Mouse (Mus musculus) limb, embryonic 14.5 days (tissue): ENCODE measurements around the gene Yipf7. TPM values are rescaled to one million over a fixed set of nuclear protein-coding genes. Genes with fewer than 3 reads are reported as not detected.

Experiments used
- ATAC-seq: fragments of 200-750 bp; cut with Nextera tagmentation; 2 replicates; pipeline ENCODE4 v1.8.0; 2017; ENCODE audit warnings: low read depth, moderate number of reproducible peaks, moderate TSS enrichment; ENCODE audit not compliant: low FRiP score
- DNase-seq: peaks from one replicate; pipeline ENCODE4 v3.0.0-alpha.2; 2015; ENCODE audit warnings: low spot score
- H3K27ac ChIP-seq: fragments of 300-500 bp; sonication (generic); replicated peaks from 2 replicates; pipeline ENCODE4 v1.5.1; 2014; ENCODE audit warnings: low read depth, mild to moderate bottlenecking, low read length, moderate library complexity, mixed read lengths
- H3K27me3 ChIP-seq: fragments of 300-500 bp; sonication (generic); 2 replicates; pipeline ENCODE4 v1.6.1; 2014; ENCODE audit warnings: low read length, mixed read lengths; ENCODE audit not compliant: control insufficient read depth, insufficient read depth
- H3K36me3 ChIP-seq: fragments of 300-500 bp; sonication (generic); 2 replicates; pipeline ENCODE4 v1.6.1; 2014; ENCODE audit warnings: mild to moderate bottlenecking, low read length, moderate library complexity, mixed read lengths; ENCODE audit not compliant: control insufficient read depth, insufficient read depth
- H3K4me1 ChIP-seq: fragments of 300-500 bp; sonication (generic); 2 replicates; pipeline ENCODE4 v1.6.1; 2014; ENCODE audit warnings: antibody characterized with exemption, low read length, mixed read lengths; ENCODE audit not compliant: control insufficient read depth, insufficient read depth
- H3K4me2 ChIP-seq: fragments of 300-500 bp; sonication (generic); replicated peaks from 2 replicates; pipeline ENCODE4 v1.6.1; 2014; ENCODE audit warnings: low read depth, mild to moderate bottlenecking, low read length, moderate library complexity; ENCODE audit not compliant: severe bottlenecking
- H3K4me3 ChIP-seq: fragments of 300-500 bp; sonication (generic); replicated peaks from 2 replicates; pipeline ENCODE4 v1.5.1; 2014; ENCODE audit warnings: low read length
- H3K9ac ChIP-seq: fragments of 300-500 bp; sonication (generic); 2 replicates; pipeline ENCODE4 v1.6.1; 2014; ENCODE audit warnings: mild to moderate bottlenecking, low read depth, low read length, moderate library complexity; ENCODE audit not compliant: severe bottlenecking
- H3K9me3 ChIP-seq: fragments of 300-500 bp; sonication (generic); 2 replicates; pipeline ENCODE4 v1.6.1; 2016; ENCODE audit warnings: low read length; ENCODE audit not compliant: control insufficient read depth
- POLR2A ChIP-seq: fragments of 200-500 bp; IDR thresholded peaks from 2 replicates; pipeline ENCODE4 v1.8.0; 2012; ENCODE audit warnings: inconsistent platforms, mild to moderate bottlenecking, moderate library complexity, borderline replicate concordance; ENCODE audit not compliant: insufficient read depth, insufficient read length; ENCODE audit errors: extremely low read depth
- WGBS: fragments of 180-500 bp; shearing (Covaris S2); extraction: QIAGEN DNeasy Blood & Tissue Kit; methylation state at CpG from one replicate; pipeline ENCODE4 v1.1.7; 2014; 5-methylcytosine and 5-hydroxymethylcytosine counted together
- polyA plus RNA-seq, 2 experiments: library from polyadenylated mRNA; depleted of rRNA in 1 of 2; stranded (reverse) in 1 of 2; unstranded in 1 of 2; fragments of >200 nt; fragmentation: Nextera tagmentation in 1 of 2; extraction: Ambion mirVana in 1 of 2; gene quantifications; 2 replicates each; pipeline versions ENCODE4 v1.2.1 to v1.2.3; 2012 to 2014

Yipf7 gene
- polyA plus RNA-seq (2012; rRNA removed) (0.42 and 0.82 TPM in 2 replicates), polyA plus RNA-seq (2014; fragmentation: Nextera tagmentation; extraction: Ambion mirVana) (0.40 and 0.74 TPM in 2 replicates)

DNA sequence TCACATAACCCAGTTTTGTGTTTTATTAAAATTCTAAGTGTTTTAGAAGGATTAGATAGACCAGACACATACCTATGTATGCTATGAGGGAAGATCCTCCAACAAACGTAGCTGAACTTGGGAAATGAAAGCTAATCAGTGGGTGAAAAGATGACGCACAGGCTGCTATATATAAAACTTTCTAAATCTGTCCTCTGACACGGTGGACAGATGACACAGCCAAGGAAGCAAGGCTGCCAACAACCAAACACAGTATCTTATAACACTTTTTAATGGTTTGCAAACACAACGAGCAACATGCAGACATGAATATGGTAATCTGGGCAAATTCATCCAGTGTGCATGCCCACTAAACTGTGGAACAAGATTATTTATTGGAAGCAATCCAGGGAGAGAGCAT is at the start of gene Yipf7:
Gene Yipf7 (minus strand): TSS at position 160 of the 400 bp plus-strand sequence.
- Histone ChIP-seq H3K27ac (no peak within 1 kb of the TSS), H3K4me3 (no peak within 1 kb of the TSS), H3K4me2 (no peak within 1 kb of the TSS), H3K9me3 (no peaks in the 10 kb centered on the region), H3K4me1 (no peaks in the 10 kb centered on the region), H3K36me3 (no peaks in the 10 kb centered on the region), H3K9ac (no peak within 1 kb of the TSS), H3K27me3 (no peaks in the 10 kb centered on the region)
- DNase-seq (no peak), ATAC-seq (no peak)
- no peak for TF ChIP-seq POLR2A
- 68% methylated on average over 4 of the region's 4 CpGs for WGBS

DNA sequence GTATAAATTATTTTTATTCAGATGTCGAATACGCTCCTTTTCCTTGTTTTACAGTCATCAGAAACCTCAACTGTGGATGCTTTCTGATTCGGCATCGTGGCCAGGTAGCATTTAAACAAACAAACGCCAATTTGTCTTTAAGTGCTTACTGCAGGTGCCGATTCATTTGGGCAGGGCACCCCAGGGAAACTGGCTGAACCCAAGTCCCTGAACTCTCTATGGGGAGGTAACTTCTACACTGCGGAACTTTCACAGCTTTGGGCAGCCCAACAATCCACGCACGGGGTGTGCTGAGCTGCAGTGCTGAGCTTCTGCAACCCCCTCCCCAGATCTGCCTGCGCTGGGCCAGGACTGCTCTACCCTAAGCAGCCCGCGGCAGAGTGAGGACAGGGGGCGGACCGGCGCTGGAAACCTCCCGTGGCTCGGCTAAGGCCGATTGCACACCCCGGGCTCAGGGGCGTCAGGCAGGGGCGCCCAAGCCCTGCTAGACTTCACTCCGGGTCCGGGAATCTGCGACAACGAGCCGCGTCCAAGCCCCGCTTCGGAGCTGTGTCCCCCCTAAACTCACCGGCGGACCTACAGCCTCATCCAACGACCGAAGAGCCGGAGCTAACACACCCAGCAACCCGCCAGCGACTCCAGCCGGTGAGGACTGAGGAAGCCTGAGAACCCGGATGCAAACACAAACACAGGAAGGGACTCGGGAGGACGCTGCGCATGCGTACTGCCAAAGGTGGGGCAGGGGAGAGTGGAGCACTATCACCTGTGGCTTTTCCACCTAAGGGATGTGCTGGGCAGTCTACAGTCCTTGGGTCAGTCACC is 49.4 kb upstream of the Yipf7 start, which contains the start of gene Gnpda2:
Gene Gnpda2 (minus strand): TSS at position 701 of the 822 bp plus-strand sequence.
- Histone ChIP-seq H3K27ac (peak within 1 kb of the TSS; percentile 76), H3K27me3 (no peaks in the 10 kb centered on the region), H3K4me1 (0 out of 2 replicates have a peak, but pooled peaks cover 4% of the 10 kb centered on the region), H3K36me3 (peaks cover 6% of the 10 kb centered on the region; the same call in 1 of the 2 replicates), H3K4me3 (peak within 1 kb of the TSS; percentile 65), H3K9ac (peak within 1 kb of the TSS; percentile 85), H3K4me2 (peak within 1 kb of the TSS; percentile 76), H3K9me3 (no peaks in the 10 kb centered on the region)
- DNase-seq = peak; percentile 92
- WGBS = 4% methylated on average over 40 of the region's 42 CpGs
- peak; percentile 95 for ATAC-seq
- TF ChIP-seq POLR2A = peak; percentile 89; the same call in 1 of the 2 replicates

DNA sequence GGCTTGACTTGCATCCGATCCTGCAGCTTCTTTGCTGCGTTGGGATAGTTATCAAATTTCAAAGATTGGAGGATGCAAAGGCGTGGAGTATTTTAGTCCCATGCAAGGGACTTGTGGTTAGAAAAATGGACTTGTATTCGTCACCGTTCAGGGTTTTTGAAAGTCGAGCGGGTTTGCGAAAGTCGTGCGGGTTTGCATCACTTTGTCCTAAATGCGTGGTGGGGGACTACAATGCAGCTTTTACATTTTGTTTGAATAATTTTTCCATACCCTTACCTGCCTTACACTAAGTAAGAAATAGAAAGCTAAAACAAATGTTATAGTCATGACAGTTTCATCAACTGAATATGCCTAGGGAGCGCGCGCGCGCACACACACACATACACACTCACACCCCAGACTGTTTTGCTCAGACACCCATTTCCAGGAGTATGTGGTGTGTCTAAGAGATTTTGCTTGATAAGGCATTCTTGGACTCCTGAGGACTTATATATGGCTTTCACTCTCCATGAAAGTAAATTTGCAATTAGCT is 15.0 kb upstream of the Yipf7 start:
- Histone ChIP-seq H3K27me3 (no peaks in the 10 kb centered on the region), H3K27ac (peak overlapping the region; percentile 87), H3K4me1 (0 out of 2 replicates have a peak, but pooled peaks cover 6% of the 10 kb centered on the region), H3K4me3 (peak overlapping the region; percentile 95), H3K9me3 (no peaks in the 10 kb centered on the region), H3K4me2 (peak overlapping the region; percentile 67), H3K9ac (peak overlapping the region; percentile 98), H3K36me3 (peaks cover 17% of the 10 kb centered on the region)
- 11% methylated on average over 16 of the region's 16 CpGs for WGBS
- DNase-seq (peak; percentile 11), ATAC-seq (peak; percentile 20; the same call in 1 of the 2 replicates)
- TF ChIP-seq POLR2A = no peak

DNA sequence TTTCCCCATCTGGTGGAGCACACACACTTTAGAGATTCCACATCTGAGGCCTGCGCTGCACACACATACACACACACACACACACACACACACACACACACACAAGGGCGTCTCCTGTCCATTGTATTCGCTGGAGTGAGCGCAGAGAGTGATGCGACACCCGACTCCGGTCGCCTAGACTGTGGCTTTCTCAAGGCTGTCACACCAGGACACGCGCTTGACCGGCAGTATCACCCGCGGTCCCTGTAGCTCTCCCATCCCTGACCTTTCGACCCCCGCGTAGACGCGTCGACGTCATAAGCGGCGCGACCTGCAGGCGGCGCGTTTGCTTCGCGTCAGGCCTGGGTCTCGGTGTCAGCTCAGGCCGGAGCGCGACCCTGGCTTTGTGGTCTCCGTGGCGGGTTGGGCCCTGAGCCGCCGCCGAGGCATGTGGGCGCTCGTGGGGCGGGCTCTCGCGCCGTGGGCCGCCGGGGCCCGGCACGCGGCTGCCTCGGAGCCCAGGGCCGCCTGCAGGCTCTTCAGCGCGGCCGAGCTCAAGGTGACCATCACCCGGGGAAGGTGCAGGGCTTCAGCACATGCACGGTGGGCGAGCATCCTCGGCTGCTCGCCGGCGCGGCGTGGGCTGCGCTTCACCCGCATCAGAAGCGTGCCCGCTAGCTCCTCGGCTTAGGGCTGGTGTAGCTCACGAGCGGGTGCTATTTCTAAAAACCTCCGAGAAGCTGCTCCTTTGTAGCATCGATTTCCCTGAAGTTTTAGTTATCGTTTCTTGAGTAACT is 14.4 kb upstream of the Yipf7 start, which contains the start of gene Guf1:
Gene Guf1 (plus strand): TSS at position 296 of the 776 bp plus-strand sequence.
- DNase-seq (peak; percentile 81), ATAC-seq (peak; percentile 91)
- Histone ChIP-seq H3K36me3 (peaks cover 17% of the 10 kb centered on the region), H3K27ac (peak within 1 kb of the TSS; percentile 87), H3K9ac (peak within 1 kb of the TSS; percentile 98), H3K9me3 (no peaks in the 10 kb centered on the region), H3K4me1 (0 out of 2 replicates have a peak, but pooled peaks cover 6% of the 10 kb centered on the region), H3K4me3 (peak within 1 kb of the TSS; percentile 95), H3K27me3 (no peaks in the 10 kb centered on the region), H3K4me2 (peak within 1 kb of the TSS; percentile 67)
- WGBS = 1% methylated on average over 52 of the region's 72 CpGs
- TF ChIP-seq POLR2A = peak; percentile 52; the same call in 1 of the 2 replicates
